Mouse (Mus musculus) C3H10T1/2 (cell line): Measurements from ENCODE around the gene Dnajc12. TPM values are rescaled to one million over a fixed set of nuclear protein-coding genes. Genes with fewer than 3 reads are reported as not detected.

Experiments used
- polyA plus RNA-seq, 2 experiments: library from polyadenylated mRNA; unstranded; fragments of >200 nt; fragmentation: generic; extraction: Trizol; gene quantifications; one replicate each; pipeline ENCODE4 v1.2.1; 2012; ENCODE audit warnings: missing spikeins in 2 of 2

The Dnajc12 gene
- 1 to 10 TPM in 1 of 2 experiments, under 1 TPM in 1; 0.78 to 4.3 TPM for polyA plus RNA-seq

GRCm38 (mm10) chr10:63382372-63383279, at the start of gene Dnajc12:
TSS of gene Dnajc12 (plus strand) at chr10:63382443.

DNA sequence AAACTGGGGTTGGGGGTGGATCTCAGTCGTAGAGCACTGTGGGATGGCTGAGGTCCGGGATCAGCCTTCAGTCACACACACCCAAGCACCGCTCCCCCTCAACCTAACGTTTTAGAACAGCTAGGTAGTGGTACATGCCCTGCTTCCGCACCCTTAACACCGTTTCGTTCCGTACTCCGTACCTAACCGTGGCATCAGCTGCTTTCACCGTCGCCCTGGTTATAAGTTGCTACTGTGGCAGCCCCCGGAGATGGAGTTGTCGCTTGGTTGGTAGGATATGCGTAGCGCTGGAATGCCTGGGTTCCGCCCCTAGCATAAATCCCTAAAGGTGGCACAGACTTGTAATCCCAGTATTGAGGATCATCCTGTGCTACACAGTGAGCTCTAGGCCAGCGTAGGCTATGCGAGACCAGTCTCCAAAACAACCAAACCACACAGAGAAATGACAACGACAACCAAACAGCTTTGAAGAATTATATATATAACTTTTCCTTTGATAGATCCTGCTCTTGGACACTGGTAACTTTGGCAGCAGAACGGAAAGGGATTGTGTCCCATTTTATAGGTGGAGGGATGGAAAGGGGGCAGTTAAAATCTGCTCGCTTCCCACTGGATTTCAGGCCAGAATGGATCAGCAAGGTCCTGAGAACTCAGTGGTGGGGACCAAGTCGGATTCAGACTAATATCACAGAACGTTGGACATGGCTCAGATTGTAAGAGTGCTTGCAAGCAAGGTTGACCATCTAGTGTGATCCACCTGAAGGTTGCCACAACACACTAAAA, 554 bp upstream of the Dnajc12 start, which contains the start of gene Sirt1:
Gene Sirt1 (minus strand): TSS at position 207 of the 783 bp plus-strand sequence.

GRCm38 (mm10) chr10:63421739-63422735, 39.8 kb downstream of the Dnajc12 start, which contains the start of gene Gm7075:
TSS of gene Gm7075 (minus strand) at chr10:63421789.

GRCm38 (mm10) chr10:63429785-63430305, 47.6 kb downstream of the Dnajc12 start, which contains the start of gene Ctnna3:
TSS of gene Ctnna3 (plus strand) at chr10:63430098.

Other genes with a start within 250 kb of the Dnajc12 start
- not detected for gene Mypn, start 178.5 kb upstream of the Dnajc12 start, polyA plus RNA-seq
- 1 to 10 TPM in 1 of 2 experiments, under 1 TPM in 1; 0.95 to 8.3 TPM for gene Herc4, start 138.6 kb upstream of the Dnajc12 start, polyA plus RNA-seq
- 1 to 10 TPM in 1 of 2 experiments, under 1 TPM in 1; 0.42 to 2.1 TPM for gene Sirt1, start 739 bp upstream of the Dnajc12 start, polyA plus RNA-seq
- gene Gm7075, start 39.3 kb downstream of the Dnajc12 start, polyA plus RNA-seq = not detected
- under 1 TPM in 1 of 2 experiments, not detected in 1; 0.05 TPM for gene Ctnna3, start 47.7 kb downstream of the Dnajc12 start, polyA plus RNA-seq